11 mouse cellular contexts compared by ENCODE assay signal in the genomic region with DNA sequence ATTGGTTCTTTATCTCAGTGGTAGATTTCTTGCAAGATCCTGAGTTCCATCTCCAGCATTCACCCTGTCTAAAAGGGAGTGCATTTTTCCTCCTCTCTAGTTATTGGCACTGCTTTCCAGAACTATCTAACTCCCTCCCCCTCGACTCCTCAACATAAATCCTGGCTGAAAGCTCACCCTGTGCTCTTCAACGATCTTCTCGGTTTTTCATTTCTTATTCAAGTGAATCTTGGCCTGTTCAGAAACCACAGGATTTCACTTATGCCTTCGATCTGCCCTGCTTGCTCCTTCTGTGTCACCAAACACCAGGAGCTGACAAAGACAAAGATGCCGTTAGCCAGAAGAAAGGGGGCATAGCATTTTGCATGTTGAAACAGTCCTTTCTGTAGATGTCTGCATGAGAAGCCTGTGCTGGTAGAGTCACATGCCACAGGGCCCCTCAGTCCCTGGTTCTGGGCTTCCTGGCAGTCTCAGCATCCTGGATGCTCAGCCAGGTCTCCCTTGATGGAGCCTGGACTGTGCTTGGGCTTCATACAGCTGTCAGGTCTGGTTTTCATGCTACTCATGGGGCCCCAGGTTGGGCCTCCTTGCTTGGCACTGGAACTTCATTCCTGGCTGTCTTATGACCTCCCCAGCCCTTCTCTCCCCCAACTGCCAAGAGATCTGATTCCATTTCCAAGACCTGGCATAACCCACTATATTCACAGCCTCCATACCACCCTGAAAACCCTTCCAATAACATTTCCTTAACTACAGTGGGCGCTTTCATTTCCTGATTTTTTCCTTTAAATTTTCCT. TPM values are rescaled to one million over a fixed set of nuclear protein-coding genes. Genes with fewer than 3 reads are reported as not detected.
DNase-seq lines count a peak whose midpoint lies in the region; ATAC-seq and TF ChIP-seq lines count a peak whose summit lies in the region.
"Had no signal": no experiment of that assay in that cellular context is flagged by ENCODE, and none has a peak within 500 bp of the region (broad histone marks: within the 10 kb centered on the region; RNA-seq: fewer than 3 reads in every experiment).

No protein-coding gene starts in this region.

- peak overlapping the region; percentile 50 for H3K4me2 ChIP-seq in lung, embryonic 16.5 days (ENCODE audit: low read depth, low read length)
- H3K4me2 ChIP-seq in intestine, embryonic 16.5 days (ENCODE audit: low read depth, low read length), result peak overlapping the region; percentile 5
- peak overlapping the region; percentile 40 for H3K4me2 ChIP-seq in stomach, embryonic 16.5 days (ENCODE audit: low read depth, low read length)
- no peak overlapping the region for H3K4me2 ChIP-seq in lung, postnatal 0 days (replicated peaks; ENCODE audit: low read depth, low read length)

- H3K27ac ChIP-seq in lung, embryonic 16.5 days (ENCODE audit: low read length), result peak overlapping the region; percentile 17; the same call in 1 of the 2 replicates
- peak overlapping the region; percentile 54 for H3K27ac ChIP-seq in intestine, embryonic 16.5 days (ENCODE audit: low read length)
- H3K27ac ChIP-seq in stomach, embryonic 16.5 days (ENCODE audit: low read length), result peak overlapping the region; percentile 83
- no peak overlapping the region for H3K27ac ChIP-seq in lung, postnatal 0 days (ENCODE audit: low read length)

- H3K36me3 ChIP-seq in lung, embryonic 16.5 days (ENCODE audit: control insufficient read depth, insufficient read depth, low read length), result no peaks in the 10 kb centered on the region
- no peaks in the 10 kb centered on the region for H3K36me3 ChIP-seq in intestine, embryonic 16.5 days (ENCODE audit: control insufficient read depth, insufficient read depth, low read length)
- no peaks in the 10 kb centered on the region for H3K36me3 ChIP-seq in stomach, embryonic 16.5 days (ENCODE audit: control insufficient read depth, insufficient read depth, low read length)
- H3K36me3 ChIP-seq in lung, postnatal 0 days (ENCODE audit: insufficient read depth, low read length), result no peaks in the 10 kb centered on the region

- DNase-seq in gastrocnemius, postnatal 25 days, result peak; percentile 22
- DNase-seq in gastrocnemius, adult 18-20 months (ENCODE audit: low spot score), result no peak
- no peak for DNase-seq in lung, adult 18-20 months
- DNase-seq in layer of hippocampus, adult 9-10 months (ENCODE audit: low spot score), result no peak
- no peak for DNase-seq in lung, postnatal 0 days (ENCODE audit: low spot score)

- no peak overlapping the region for H3K4me3 ChIP-seq in lung, embryonic 16.5 days (ENCODE audit: low read length)
- H3K4me3 ChIP-seq in intestine, embryonic 16.5 days (ENCODE audit: low read length), result no peak overlapping the region
- 0 out of 2 replicates have a peak overlapping the region, but pooled peaks have one; percentile 30 for H3K4me3 ChIP-seq in stomach, embryonic 16.5 days (replicated peaks; ENCODE audit: low read length)
- no peak overlapping the region for H3K4me3 ChIP-seq in lung, postnatal 0 days (ENCODE audit: low read depth, low read length)

- no peaks in the 10 kb centered on the region; the same call in 1 of the 2 replicates for H3K9me3 ChIP-seq in lung, embryonic 16.5 days (ENCODE audit: control insufficient read depth, low read length)
- H3K9me3 ChIP-seq in intestine, embryonic 16.5 days (ENCODE audit: control insufficient read depth, low read length), result no peaks in the 10 kb centered on the region
- H3K9me3 ChIP-seq in stomach, embryonic 16.5 days (replicated peaks; ENCODE audit: control insufficient read depth, low read length), result no peaks in the 10 kb centered on the region
- H3K9me3 ChIP-seq in lung, postnatal 0 days (ENCODE audit: low read length), result no peaks in the 10 kb centered on the region

- H3K9ac ChIP-seq in lung, embryonic 16.5 days (ENCODE audit: low read length), result no peak overlapping the region
- no peak overlapping the region for H3K9ac ChIP-seq in intestine, embryonic 16.5 days (ENCODE audit: low read depth, low read length)
- peak overlapping the region; percentile 47; the same call in 1 of the 2 replicates for H3K9ac ChIP-seq in stomach, embryonic 16.5 days (ENCODE audit: low read length)
- no peak overlapping the region for H3K9ac ChIP-seq in lung, postnatal 0 days (replicated peaks; ENCODE audit: low read depth)

- 55% methylated on average over 6 of the region's 6 CpGs for WGBS in lung, embryonic 16.5 days
- WGBS in intestine, embryonic 16.5 days, result 68% methylated on average over 6 of the region's 6 CpGs
- WGBS in stomach, embryonic 16.5 days, result 70% methylated on average over 6 of the region's 6 CpGs
- WGBS in lung, postnatal 0 days, result 51% methylated on average over 6 of the region's 6 CpGs

- no peak for ATAC-seq in lung, embryonic 16.5 days (ENCODE audit: low read depth)
- ATAC-seq in intestine, embryonic 16.5 days, result no peak
- no peak for ATAC-seq in stomach, embryonic 16.5 days (ENCODE audit: insufficient read depth, low FRiP score)
- ATAC-seq in lung, postnatal 0 days, result no peak

- no peak for TF ChIP-seq EP300 in lung, postnatal 0 days (IDR thresholded peaks at IDR 0.05)

- H3K4me1 ChIP-seq in lung, embryonic 16.5 days (replicated peaks; ENCODE audit: control insufficient read depth, insufficient read depth, low read length), result peaks cover 19% of the 10 kb centered on the region
- H3K4me1 ChIP-seq in intestine, embryonic 16.5 days (ENCODE audit: control insufficient read depth, insufficient read depth, low read length), result peaks cover 2% of the 10 kb centered on the region; the same call in 1 of the 2 replicates
- peaks cover 7% of the 10 kb centered on the region for H3K4me1 ChIP-seq in stomach, embryonic 16.5 days (ENCODE audit: control insufficient read depth, insufficient read depth, low read length)
- no peaks in the 10 kb centered on the region for H3K4me1 ChIP-seq in lung, postnatal 0 days (ENCODE audit: insufficient read depth, low read depth, low read length)

- no peaks in the 10 kb centered on the region for H3K27me3 ChIP-seq in lung, embryonic 16.5 days (ENCODE audit: control insufficient read depth, insufficient read depth, low read depth, low read length)
- H3K27me3 ChIP-seq in intestine, embryonic 16.5 days (replicated peaks; ENCODE audit: control insufficient read depth, insufficient read depth, low read length), result no peaks in the 10 kb centered on the region
- no peaks in the 10 kb centered on the region for H3K27me3 ChIP-seq in stomach, embryonic 16.5 days (ENCODE audit: control insufficient read depth, insufficient read depth, low read length)
- H3K27me3 ChIP-seq in lung, postnatal 0 days (replicated peaks; ENCODE audit: insufficient read depth, low read length), result no peaks in the 10 kb centered on the region

- TF ChIP-seq CTCF in lung, postnatal 0 days (IDR thresholded peaks at IDR 0.05), result no peak

RNA-seq across cellular contexts. Expression of gene Cdrt4, which starts 30.8 kb away (rescaled TPM):
- under 1 TPM in 1 of 2 experiments, not detected in 1; 0.54 TPM for total RNA-seq in gastrocnemius, postnatal 25 days (2021)
- not detected for total RNA-seq in gastrocnemius, adult 18-20 months (2021)
- 0.21 and 0.52 TPM in 2 replicates for polyA plus RNA-seq in lung, embryonic 16.5 days (2015; fragmentation: Nextera tagmentation; extraction: Ambion mirVana)
- polyA plus RNA-seq in intestine, embryonic 16.5 days (2015; fragmentation: Nextera tagmentation; extraction: Ambion mirVana), result 0.33 TPM in 1 of 2 replicates, not detected in the other
- 0.32 TPM in 1 of 2 replicates, not detected in the other for polyA plus RNA-seq in stomach, embryonic 16.5 days (2015; fragmentation: Nextera tagmentation; extraction: Ambion mirVana)
- 0.23 TPM in 1 of 2 replicates, not detected in the other for polyA plus RNA-seq in lung, postnatal 0 days (2015; fragmentation: Nextera tagmentation; extraction: Ambion mirVana)
- total RNA-seq: gastrocnemius, adult 8-10 months; layer of hippocampus, adult 18-20 months had no signal
- polyA plus RNA-seq: liver, embryonic 16.5 days had no signal

RNA-seq across cellular contexts. Expression of gene Tvp23b, which starts 40.9 kb away (rescaled TPM):
- 1 to 10 TPM; 6.7 to 8.0 TPM for total RNA-seq in gastrocnemius, postnatal 25 days (2021)
- total RNA-seq in gastrocnemius, adult 18-20 months (2021), result 1 to 10 TPM; 4.8 to 5.4 TPM
- 79.5 TPM in 2 replicates for polyA plus RNA-seq in lung, embryonic 16.5 days (2015; fragmentation: Nextera tagmentation; extraction: Ambion mirVana)
- polyA plus RNA-seq in intestine, embryonic 16.5 days (2015; fragmentation: Nextera tagmentation; extraction: Ambion mirVana), result 89.8 and 90.2 TPM in 2 replicates
- 85.4 and 93.8 TPM in 2 replicates for polyA plus RNA-seq in stomach, embryonic 16.5 days (2015; fragmentation: Nextera tagmentation; extraction: Ambion mirVana)
- 68.5 and 73.0 TPM in 2 replicates for polyA plus RNA-seq in lung, postnatal 0 days (2015; fragmentation: Nextera tagmentation; extraction: Ambion mirVana)
